Mouse (Mus musculus): ENCODE results near the gene Gpank1.

Gene Gpank1

GRCm38 (mm10) chr17:35132174-35132560, 10.9 kb downstream of the Gpank1 start:
- DNase-seq = no peak

- DNase-seq = no peak
Observed at GRCm38 (mm10) chr17:35133517-35133916, 12.3 kb downstream of the Gpank1 start.

GRCm38 (mm10) chr17:35134801-35135590, 13.7 kb downstream of the Gpank1 start, which contains the start of gene Bag6:
Bag6 (plus strand) TSS chr17:35135178.
- DNase-seq = peak; percentile 96

- DNase-seq = no peak
Observed at GRCm38 (mm10) chr17:35135591-35136320, 14.5 kb downstream of the Gpank1 start.

- no peak for DNase-seq
Observed at GRCm38 (mm10) chr17:35139269-35139668, 18.0 kb downstream of the Gpank1 start.

GRCm38 (mm10) chr17:35140490-35140996, 19.3 kb downstream of the Gpank1 start:
- DNase-seq = no peak

- no peak for DNase-seq
Observed at GRCm38 (mm10) chr17:35141971-35142370, 20.7 kb downstream of the Gpank1 start.

GRCm38 (mm10) chr17:35146139-35146538, 24.9 kb downstream of the Gpank1 start:
- DNase-seq = no peak

- no peak for DNase-seq
Observed at GRCm38 (mm10) chr17:35147348-35147747, 26.1 kb downstream of the Gpank1 start.

GRCm38 (mm10) chr17:35147922-35148639, 26.8 kb downstream of the Gpank1 start:
- no peak for DNase-seq

- DNase-seq = peak; percentile 62
Observed at GRCm38 (mm10) chr17:35152121-35152520, 30.9 kb downstream of the Gpank1 start.

GRCm38 (mm10) chr17:35153077-35153476, 31.8 kb downstream of the Gpank1 start:
- no peak for DNase-seq

GRCm38 (mm10) chr17:35153931-35154330, 32.7 kb downstream of the Gpank1 start:
- DNase-seq = no peak

GRCm38 (mm10) chr17:35154616-35155015, 33.4 kb downstream of the Gpank1 start:
- no peak for DNase-seq

GRCm38 (mm10) chr17:35155451-35155850, 34.2 kb downstream of the Gpank1 start:
- no peak for DNase-seq

GRCm38 (mm10) chr17:35156461-35157200, 35.4 kb downstream of the Gpank1 start:
- DNase-seq = no peak

- no peak for DNase-seq
Observed at GRCm38 (mm10) chr17:35157254-35157653, 36.0 kb downstream of the Gpank1 start.

GRCm38 (mm10) chr17:35157661-35158175, 36.5 kb downstream of the Gpank1 start:
- DNase-seq = no peak

GRCm38 (mm10) chr17:35158850-35159593, 37.8 kb downstream of the Gpank1 start:
- no peak for DNase-seq

GRCm38 (mm10) chr17:35159638-35160037, 38.4 kb downstream of the Gpank1 start:
- no peak for DNase-seq

GRCm38 (mm10) chr17:35161421-35161820, 40.2 kb downstream of the Gpank1 start:
- no peak for DNase-seq

Measured in kidney, adult 9 months (tissue).